Mouse (Mus musculus) spleen, adult 2 months (tissue): ENCODE data around the gene Fbln2. TPM values are rescaled to one million over a fixed set of nuclear protein-coding genes. Genes with fewer than 3 reads are reported as not detected.

Experiments used
- DNase-seq, 2 experiments: peaks; one replicate each; pipeline versions ENCODE4 v3.0.0 to v3.0.0-alpha.2; 2012 to 2021; ENCODE audit warnings: low spot score in 2 of 2, low read depth in 1 of 2
- H3K27ac ChIP-seq: fragments of 200-500 bp; 2 replicates; pipeline ENCODE4 v1.5.1; 2012; ENCODE audit warnings: low read length, inconsistent platforms; ENCODE audit not compliant: insufficient read depth
- H3K27me3 ChIP-seq: fragments of 200-500 bp; 2 replicates; pipeline ENCODE4 v1.6.1; 2012; ENCODE audit warnings: mild to moderate bottlenecking, moderate library complexity, low read length, inconsistent platforms; ENCODE audit not compliant: control insufficient read depth, insufficient read depth
- H3K36me3 ChIP-seq: fragments of 200-500 bp; 2 replicates; pipeline ENCODE4 v1.6.1; 2012; ENCODE audit warnings: mild to moderate bottlenecking, low read length, inconsistent platforms; ENCODE audit not compliant: control insufficient read depth, insufficient read depth
- H3K4me1 ChIP-seq: fragments of 200-500 bp; 2 replicates; pipeline ENCODE4 v1.6.1; 2011; ENCODE audit warnings: inconsistent platforms; ENCODE audit not compliant: control insufficient read depth, insufficient read depth, insufficient read length
- H3K4me3 ChIP-seq: fragments of 200-500 bp; 2 replicates; pipeline ENCODE4 v1.5.1; 2011; ENCODE audit warnings: mild to moderate bottlenecking, inconsistent platforms; ENCODE audit not compliant: insufficient read depth, insufficient read length; ENCODE audit errors: extremely low read depth
- CTCF ChIP-seq: fragments of 200-500 bp; IDR thresholded peaks from 2 replicates; pipeline ENCODE4 v1.5.1; 2011; ENCODE audit warnings: mild to moderate bottlenecking, inconsistent platforms; ENCODE audit not compliant: insufficient read depth, insufficient read length, insufficient replicate concordance; ENCODE audit errors: extremely low read depth
- POLR2A ChIP-seq: fragments of 200-500 bp; IDR thresholded peaks from 2 replicates; pipeline ENCODE4 v1.6.1; 2011; ENCODE audit warnings: low read depth, low read length, inconsistent platforms
- WGBS: fragments of 180-500 bp; shearing (Covaris S2); methylation state at CpG from one replicate; pipeline ENCODE4 v1.1.7; 2018; 5-methylcytosine and 5-hydroxymethylcytosine counted together
- polyA plus RNA-seq: library from polyadenylated mRNA; depleted of rRNA; stranded (reverse); fragments of >200 nt; gene quantifications from 2 replicates; pipeline ENCODE4 v1.2.3, GENCODE M21; 2012

Fbln2 gene
- polyA plus RNA-seq, 1 experiment: 12.0 TPM

- H3K27ac ChIP-seq: no peak overlapping the region
- H3K36me3 ChIP-seq: no peaks in the 10 kb centered on the region
- DNase-seq: no peak
- no peak overlapping the region for H3K4me3 ChIP-seq
- TF ChIP-seq POLR2A (no peak), CTCF (no peak)
- H3K27me3 ChIP-seq: no peaks in the 10 kb centered on the region
- no peaks in the 10 kb centered on the region for H3K4me1 ChIP-seq
- WGBS: 72% methylated on average over 3 of the region's 3 CpGs
These were observed 19.8 kb upstream of the Fbln2 start for GRCm38 (mm10) chr6:91192421-91192820.

- WGBS: 71% methylated on average over 1 of the region's 1 CpGs
- no peak for TF ChIP-seq POLR2A
- no peak for TF ChIP-seq CTCF
- DNase-seq: no peak
- Histone ChIP-seq H3K4me3 (no peak overlapping the region), H3K36me3 (no peaks in the 10 kb centered on the region), H3K4me1 (no peaks in the 10 kb centered on the region), H3K27ac (no peak overlapping the region), H3K27me3 (no peaks in the 10 kb centered on the region)
These were observed 19.3 kb upstream of the Fbln2 start for GRCm38 (mm10) chr6:91192851-91193545.

- Histone ChIP-seq H3K4me1 (no peaks in the 10 kb centered on the region), H3K4me3 (no peak overlapping the region), H3K27me3 (no peaks in the 10 kb centered on the region), H3K36me3 (no peaks in the 10 kb centered on the region), H3K27ac (no peak overlapping the region)
- 46% methylated on average over 2 of the region's 2 CpGs for WGBS
- TF ChIP-seq CTCF: no peak
- no peak for TF ChIP-seq POLR2A
- no peak for DNase-seq
These were observed 13.8 kb upstream of the Fbln2 start for GRCm38 (mm10) chr6:91198456-91198855.

DNA sequence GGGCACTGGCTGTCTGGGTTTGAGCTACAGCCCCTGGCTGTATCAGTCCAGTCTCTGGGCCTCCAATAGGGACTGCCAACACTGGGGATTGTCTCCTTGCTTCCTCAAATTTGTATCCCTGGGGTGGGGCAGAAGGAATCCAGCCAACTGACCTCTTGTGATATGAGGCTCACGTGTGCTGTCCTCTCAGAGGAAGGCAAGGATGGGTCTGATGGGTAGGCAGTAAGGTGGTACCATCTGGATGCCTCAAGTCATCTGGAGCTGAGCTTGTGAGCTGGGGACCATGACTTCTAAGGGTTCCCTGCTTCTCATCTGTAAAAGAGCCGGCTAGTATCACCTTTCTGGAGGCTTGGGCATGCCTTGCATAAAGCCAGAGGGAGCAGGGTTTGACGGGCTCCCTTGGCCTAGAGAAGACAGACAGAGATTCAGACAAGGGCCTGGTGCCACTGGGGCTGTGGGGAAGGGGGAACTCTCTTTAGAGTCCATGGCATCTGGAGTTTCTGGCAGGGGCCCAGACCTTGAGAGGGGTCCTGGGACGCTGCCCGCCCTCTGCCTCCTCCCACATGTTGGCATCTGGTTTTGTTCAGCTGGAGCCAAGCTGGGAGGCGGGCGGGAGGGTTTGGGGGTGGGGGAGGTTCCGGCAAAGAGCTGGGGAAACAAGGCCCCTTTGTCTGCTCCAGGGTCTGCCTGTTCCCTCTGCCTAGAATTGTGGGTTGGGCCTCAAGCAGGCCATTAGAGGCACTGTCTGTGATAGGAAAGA lies 11.6 kb upstream of the Fbln2 start:
- WGBS: 75% methylated on average over 8 of the region's 8 CpGs
- no peaks in the 10 kb centered on the region for H3K36me3 ChIP-seq
- H3K27me3 ChIP-seq: no peaks in the 10 kb centered on the region
- TF ChIP-seq POLR2A (no peak), CTCF (no peak)
- H3K4me3 ChIP-seq: no peak overlapping the region
- no peak overlapping the region for H3K27ac ChIP-seq
- no peak for DNase-seq
- no peaks in the 10 kb centered on the region for H3K4me1 ChIP-seq

- Histone ChIP-seq H3K27me3 (no peaks in the 10 kb centered on the region), H3K27ac (no peak overlapping the region), H3K4me1 (no peaks in the 10 kb centered on the region), H3K36me3 (no peaks in the 10 kb centered on the region), H3K4me3 (no peak overlapping the region)
- TF ChIP-seq POLR2A (no peak), CTCF (no peak)
- no peak for DNase-seq
- WGBS: 74% methylated on average over 8 of the region's 8 CpGs
These were observed 10.3 kb upstream of the Fbln2 start for GRCm38 (mm10) chr6:91201881-91202341.

DNA sequence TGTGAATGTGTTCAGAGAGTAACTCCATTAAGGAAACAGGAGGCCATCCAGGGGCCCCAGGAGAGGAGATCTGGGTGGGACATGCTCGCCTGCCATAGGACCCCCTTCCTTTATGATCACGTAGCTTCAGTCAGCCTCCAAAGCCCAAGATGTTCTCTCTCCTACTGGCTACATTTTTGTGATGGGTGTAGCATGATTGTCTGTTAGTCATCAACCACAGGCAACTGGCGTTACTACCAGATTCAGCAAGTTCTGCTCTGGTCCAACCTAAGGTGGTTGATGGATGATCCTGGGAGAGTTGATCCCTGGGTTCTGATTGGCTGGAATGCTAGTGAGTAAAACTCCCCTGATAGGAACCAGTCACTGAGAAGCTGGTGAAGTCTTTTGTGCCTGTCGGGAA lies 9.7 kb upstream of the Fbln2 start:
- 78% methylated on average over 4 of the region's 4 CpGs for WGBS
- no peaks in the 10 kb centered on the region for H3K27me3 ChIP-seq
- H3K4me3 ChIP-seq: no peak overlapping the region
- TF ChIP-seq CTCF (no peak), POLR2A (no peak)
- H3K27ac ChIP-seq: no peak overlapping the region
- DNase-seq: no peak
- H3K36me3 ChIP-seq: no peaks in the 10 kb centered on the region
- H3K4me1 ChIP-seq: no peaks in the 10 kb centered on the region

DNA sequence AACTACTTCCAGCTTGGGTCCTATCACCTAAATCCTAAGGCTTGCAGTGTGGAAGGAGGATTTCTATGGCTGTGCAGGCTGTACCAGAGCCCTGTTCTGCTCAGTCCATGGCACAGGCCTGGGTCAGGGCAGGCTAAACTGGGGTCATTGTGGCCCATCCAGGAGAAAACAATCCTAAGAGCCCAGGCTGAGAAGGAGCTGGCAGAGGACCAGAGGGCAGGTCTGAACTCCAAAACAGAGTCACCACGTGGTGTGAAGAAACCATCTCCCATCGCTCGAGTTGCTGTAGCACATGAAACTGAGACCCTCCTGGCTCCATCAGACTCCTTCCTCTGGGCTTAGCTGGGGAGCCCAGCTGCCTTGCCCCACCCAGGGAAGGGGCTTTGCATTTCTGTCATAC lies 6.9 kb upstream of the Fbln2 start:
- no peaks in the 10 kb centered on the region for H3K27me3 ChIP-seq
- no peaks in the 10 kb centered on the region for H3K4me1 ChIP-seq
- WGBS: 66% methylated on average over 3 of the region's 3 CpGs
- H3K27ac ChIP-seq: no peak overlapping the region
- no peak for DNase-seq
- TF ChIP-seq CTCF (no peak), POLR2A (no peak)
- no peaks in the 10 kb centered on the region for H3K36me3 ChIP-seq
- no peak overlapping the region for H3K4me3 ChIP-seq
